Mouse (Mus musculus) embryonic fibroblast, embryonic 13.5 days (primary cell): ENCODE data around the gene Nrap.

Experiments used
- CTCF ChIP-seq: IDR thresholded peaks from 2 replicates; pipeline ENCODE4 v1.5.1; 2011; ENCODE audit warnings: mild to moderate bottlenecking, control low read depth, low read length, moderate library complexity, borderline replicate concordance; ENCODE audit not compliant: insufficient read depth
- POLR2A ChIP-seq: IDR thresholded peaks from 2 replicates; pipeline ENCODE4 v1.6.1; 2011; ENCODE audit warnings: low read depth, mild to moderate bottlenecking, control low read depth, low read length, moderate library complexity

GRCm38 (mm10) chr19:56398528-56398795, 8.6 kb upstream of the Nrap start:
- TF ChIP-seq CTCF (no peak), POLR2A (no peak)
